Mouse (Mus musculus) adrenal gland, adult 2 months (tissue): ENCODE results near the gene Ncbp1. TPM values are rescaled to one million over a fixed set of nuclear protein-coding genes. Genes with fewer than 3 reads are reported as not detected.
A peak's percentile ranks its signal among the peaks of the same experiment; 100 is the strongest.
"Not testable (repeated sequence)": the region's sequence is repeated elsewhere in the genome, so short reads cannot be mapped to it uniquely, and the experiment has no call there.

Source experiments
- DNase-seq: peaks from one replicate; pipeline ENCODE4 v3.0.0; 2021
- polyA plus RNA-seq: library from polyadenylated mRNA; depleted of rRNA; stranded (reverse); fragments of >200 nt; gene quantifications from 2 replicates; pipeline ENCODE4 v1.2.3, GENCODE M21; 2012
- total RNA-seq, 2 experiments: library from RNA; stranded (reverse); gene quantifications; 2 replicates each; pipeline ENCODE4 v1.2.3; 2021

Ncbp1 gene
- total and polyA plus RNA-seq, 3 experiments = 11.2 to 59.2 (median 47.4) TPM

GRCm38 (mm10) chr4:46129311-46130004 is 9.0 kb upstream of the Ncbp1 start:
- DNase-seq = no peak

- peak; percentile 54 for DNase-seq
These were observed 8.2 kb upstream of the Ncbp1 start for GRCm38 (mm10) chr4:46130221-46130620.

GRCm38 (mm10) chr4:46131791-46132190 is 6.6 kb upstream of the Ncbp1 start:
- no peak for DNase-seq

- DNase-seq = no peak
These were observed 655 bp upstream of the Ncbp1 start for GRCm38 (mm10) chr4:46137629-46138286.

GRCm38 (mm10) chr4:46144323-46144722 is 5.9 kb downstream of the Ncbp1 start:
- no peak for DNase-seq

- DNase-seq = no peak
These were observed 8.5 kb downstream of the Ncbp1 start for GRCm38 (mm10) chr4:46146881-46147280.

- DNase-seq = no peak
These were observed 13.6 kb downstream of the Ncbp1 start for GRCm38 (mm10) chr4:46151903-46152544.

GRCm38 (mm10) chr4:46164027-46164426 is 25.6 kb downstream of the Ncbp1 start:
- no peak for DNase-seq

- no peak for DNase-seq
These were observed 27.4 kb downstream of the Ncbp1 start for GRCm38 (mm10) chr4:46165831-46166230.

- no peak for DNase-seq
These were observed 33.3 kb downstream of the Ncbp1 start for GRCm38 (mm10) chr4:46171761-46172160.

- no peak for DNase-seq
These were observed 37.9 kb downstream of the Ncbp1 start for GRCm38 (mm10) chr4:46176313-46176712.

- DNase-seq = no peak
These were observed 38.6 kb downstream of the Ncbp1 start for GRCm38 (mm10) chr4:46177018-46177417.

GRCm38 (mm10) chr4:46177496-46177895 is 39.1 kb downstream of the Ncbp1 start:
- DNase-seq = no peak

GRCm38 (mm10) chr4:46181168-46181567 is 42.8 kb downstream of the Ncbp1 start:
- no peak for DNase-seq

- no peak for DNase-seq
These were observed 43.8 kb downstream of the Ncbp1 start for GRCm38 (mm10) chr4:46182181-46182580.

- no peak for DNase-seq
These were observed 47.0 kb downstream of the Ncbp1 start for GRCm38 (mm10) chr4:46185423-46185822.

GRCm38 (mm10) chr4:46185890-46186289 is 47.5 kb downstream of the Ncbp1 start:
- no peak for DNase-seq

- no peak for DNase-seq
These were observed 48.1 kb downstream of the Ncbp1 start for GRCm38 (mm10) chr4:46186466-46186865.

- not testable (repeated sequence) for DNase-seq
These were observed 53.6 kb downstream of the Ncbp1 start for GRCm38 (mm10) chr4:46192011-46192410.

- peak; percentile 95 for DNase-seq
These were observed 57.5 kb downstream of the Ncbp1 start, which contains the start of gene Xpa for GRCm38 (mm10) chr4:46195781-46196487. TSS of gene Xpa (minus strand) at chr4:46196311.

GRCm38 (mm10) chr4:46196513-46196912 is 58.1 kb downstream of the Ncbp1 start:
- DNase-seq = no peak

- DNase-seq = no peak
These were observed 59.7 kb downstream of the Ncbp1 start for GRCm38 (mm10) chr4:46198064-46198463.
